Mouse (Mus musculus): Measurements from ENCODE around the gene Gm7358. TPM values are rescaled to one million over a fixed set of nuclear protein-coding genes. Genes with fewer than 3 reads are reported as not detected.
"Not testable (repeated sequence)": the region's sequence is repeated elsewhere in the genome, so short reads cannot be mapped to it uniquely, and the experiment has no call there.

Gm7358 gene
- not detected in 2 replicates for polyA plus RNA-seq (2011; ENCODE audit: insufficient read depth, insufficient read length, low replicate concordance, missing spikeins)

DNA sequence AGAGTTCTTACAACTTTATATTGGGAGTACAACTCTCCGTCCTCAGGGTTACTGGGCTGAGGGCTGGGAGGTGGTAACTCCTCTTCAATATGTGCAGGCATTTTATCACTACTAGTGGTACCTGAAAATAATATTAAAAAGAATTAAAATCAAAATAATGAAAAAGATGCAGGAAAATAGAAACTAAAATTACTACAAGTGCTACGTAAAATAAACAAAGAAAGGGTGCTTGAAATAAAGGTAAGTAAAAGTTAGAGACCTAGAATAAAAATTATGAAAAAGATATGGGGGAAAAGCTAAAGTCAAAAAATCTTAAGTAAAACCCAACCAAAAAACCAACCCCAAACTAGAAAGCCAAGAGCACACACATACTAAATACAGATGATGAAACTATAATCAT is at the start of gene Gm7358:
Gm7358 (minus strand) TSS at position 101 of the 400 bp plus-strand sequence.
- H3K27ac ChIP-seq (ENCODE audit: control insufficient read depth, insufficient read depth, low read depth, low read length, poor library complexity); H3K4me3 ChIP-seq (replicated peaks; ENCODE audit: control insufficient read depth, low read depth, low read length); H3K4me1 ChIP-seq (ENCODE audit: control insufficient read depth, insufficient read depth, low read length): not testable (repeated sequence)
- 100% methylated on average over 1 of the region's 2 CpGs for WGBS

DNA sequence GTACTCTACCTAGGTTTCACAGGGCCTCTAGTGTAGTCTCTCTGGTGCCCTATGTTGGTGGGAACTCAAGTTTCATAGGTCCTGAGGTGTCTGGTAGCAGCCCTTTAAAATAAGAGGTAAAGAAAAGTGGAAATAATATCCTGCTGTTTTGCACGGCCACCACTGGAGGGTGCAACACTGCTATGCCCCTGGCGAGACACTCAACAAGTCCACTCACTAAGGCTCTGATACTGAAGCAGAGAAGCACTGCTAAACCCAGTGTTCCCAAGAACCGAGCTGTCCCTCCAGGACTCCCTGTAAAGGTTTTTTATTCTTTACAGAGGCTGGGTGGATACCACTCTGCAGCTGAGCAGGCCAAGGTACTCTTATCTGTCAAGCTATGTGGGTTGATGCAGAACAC is 43.7 kb upstream of the Gm7358 start:
- not testable (repeated sequence) for H3K27ac ChIP-seq (ENCODE audit: control insufficient read depth, insufficient read depth, low read depth, low read length, poor library complexity); H3K4me3 ChIP-seq (replicated peaks; ENCODE audit: control insufficient read depth, low read depth, low read length); H3K4me1 ChIP-seq (ENCODE audit: control insufficient read depth, insufficient read depth, low read length)
- WGBS: 20% methylated on average over 3 of the region's 3 CpGs

DNA sequence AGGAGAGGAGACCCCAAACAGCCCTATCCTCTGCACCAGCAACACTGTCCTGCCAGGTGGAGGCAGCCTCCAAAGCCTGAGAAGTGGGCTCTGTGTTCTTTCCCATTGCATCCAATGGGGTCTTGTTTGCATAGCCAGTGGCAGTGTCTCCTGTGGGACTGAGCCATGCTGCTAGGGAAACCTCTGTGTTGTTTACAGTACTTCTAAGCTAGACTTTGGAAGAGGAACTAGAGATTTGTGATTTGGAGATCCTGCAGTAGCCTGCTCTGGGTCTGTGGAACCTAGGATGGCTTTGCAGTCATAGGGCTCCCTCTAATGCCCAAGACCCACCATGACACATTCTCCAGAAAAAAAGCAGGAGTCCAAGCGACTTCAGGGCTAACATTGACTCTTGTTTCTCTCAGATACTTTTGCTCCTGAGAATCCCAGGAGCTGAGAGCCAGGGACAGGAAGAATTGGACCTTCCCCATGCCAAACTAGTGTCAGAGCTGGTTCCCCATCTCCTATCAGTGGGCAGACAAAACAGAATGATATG is 42.2 kb upstream of the Gm7358 start:
- not testable (repeated sequence) for H3K27ac ChIP-seq (ENCODE audit: control insufficient read depth, insufficient read depth, low read depth, low read length, poor library complexity); H3K4me3 ChIP-seq (replicated peaks; ENCODE audit: control insufficient read depth, low read depth, low read length); H3K4me1 ChIP-seq (ENCODE audit: control insufficient read depth, insufficient read depth, low read length)
- 4% methylated on average over 1 of the region's 1 CpGs for WGBS

DNA sequence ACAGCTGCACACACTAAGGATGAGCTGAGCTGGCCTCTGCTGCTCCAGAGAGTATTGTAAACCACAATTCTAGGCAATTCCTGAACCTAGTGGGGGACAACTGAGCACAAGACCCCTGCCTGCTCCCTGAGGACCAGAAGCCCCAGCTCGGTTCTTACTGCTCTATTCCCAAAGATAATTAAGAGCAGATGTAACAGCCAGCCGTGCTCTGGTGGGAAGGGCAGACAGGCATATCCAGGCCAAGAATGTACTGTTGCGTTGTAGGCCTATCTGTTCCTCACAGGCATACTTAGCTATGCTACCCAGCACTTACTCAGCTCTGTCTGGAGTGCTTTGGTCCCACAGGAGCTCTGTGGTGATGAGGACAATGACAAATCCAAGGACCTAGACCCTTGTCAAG is 40.6 kb upstream of the Gm7358 start:
- H3K4me3 ChIP-seq (replicated peaks; ENCODE audit: control insufficient read depth, low read depth, low read length); H3K27ac ChIP-seq (ENCODE audit: control insufficient read depth, insufficient read depth, low read depth, low read length, poor library complexity); H3K4me1 ChIP-seq (ENCODE audit: control insufficient read depth, insufficient read depth, low read length): not testable (repeated sequence)
- WGBS: 81% methylated on average over 3 of the region's 3 CpGs

DNA sequence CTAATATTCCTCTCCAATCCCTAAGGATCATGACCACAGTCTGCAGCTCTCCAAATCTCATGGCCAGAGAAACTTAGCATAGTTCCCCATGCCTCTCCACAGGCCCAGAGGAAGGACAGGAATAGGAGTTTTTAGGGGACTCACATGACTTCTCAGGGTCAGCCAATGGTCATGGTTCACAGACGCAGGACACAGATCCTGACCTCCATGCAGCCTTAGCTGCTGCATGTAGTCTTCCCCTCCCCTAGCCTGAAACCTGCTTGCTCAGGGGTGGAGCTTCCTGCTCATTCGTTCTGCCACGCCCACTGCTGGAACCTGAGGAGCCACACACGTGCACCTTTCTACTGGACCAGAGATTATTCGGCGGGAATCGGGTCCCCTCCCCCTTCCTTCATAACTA is 34.8 kb upstream of the Gm7358 start:
- not testable (repeated sequence) for H3K4me3 ChIP-seq (replicated peaks; ENCODE audit: control insufficient read depth, low read depth, low read length); H3K27ac ChIP-seq (ENCODE audit: control insufficient read depth, insufficient read depth, low read depth, low read length, poor library complexity); H3K4me1 ChIP-seq (ENCODE audit: control insufficient read depth, insufficient read depth, low read length)
- 50% methylated on average over 3 of the region's 7 CpGs for WGBS

DNA sequence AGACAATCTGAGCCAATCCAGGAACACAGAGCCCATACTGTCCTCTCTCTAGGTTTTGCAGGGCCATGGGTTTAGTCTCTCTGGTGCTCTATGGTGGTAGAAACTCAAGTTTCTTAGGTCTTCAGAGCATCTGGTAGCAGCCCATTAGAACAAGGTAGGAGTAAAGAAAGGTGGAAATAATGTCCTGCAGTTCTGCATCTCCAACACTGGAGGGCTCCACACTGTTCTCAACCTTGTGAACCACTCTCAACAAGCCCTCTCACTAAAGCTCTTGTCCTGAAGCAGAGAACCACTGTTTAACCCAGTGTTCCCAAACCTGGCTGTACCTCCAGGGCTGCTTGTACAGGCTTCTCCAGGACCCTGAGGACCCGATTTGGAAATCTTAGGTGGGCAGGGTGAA is 27.3 kb upstream of the Gm7358 start:
- not testable (repeated sequence) for H3K4me3 ChIP-seq (replicated peaks; ENCODE audit: control insufficient read depth, low read depth, low read length); H3K4me1 ChIP-seq (ENCODE audit: control insufficient read depth, insufficient read depth, low read length); H3K27ac ChIP-seq (ENCODE audit: control insufficient read depth, insufficient read depth, low read depth, low read length, poor library complexity)
- 11% methylated on average over 1 of the region's 1 CpGs for WGBS

DNA sequence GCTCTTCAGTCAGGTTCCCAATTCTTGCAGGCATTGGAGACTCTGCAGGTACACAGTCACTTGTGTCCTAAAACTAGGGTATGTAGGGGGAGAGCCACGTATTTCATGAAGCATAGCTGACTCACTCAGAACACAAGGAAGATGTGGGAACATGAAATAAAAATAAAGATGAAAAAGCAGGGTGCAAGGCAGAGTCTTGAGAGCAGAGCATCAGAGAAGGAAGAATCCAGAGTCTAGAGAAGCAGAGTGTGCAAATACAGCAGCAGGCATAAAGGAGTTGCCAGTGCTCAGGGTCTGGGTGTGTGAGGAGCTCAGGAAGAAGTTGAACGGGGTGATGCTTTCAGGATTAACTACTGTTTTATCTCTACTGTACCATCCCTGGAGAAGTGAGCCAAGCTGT is 17.5 kb downstream of the Gm7358 start:
- 84% methylated on average over 1 of the region's 2 CpGs for WGBS

DNA sequence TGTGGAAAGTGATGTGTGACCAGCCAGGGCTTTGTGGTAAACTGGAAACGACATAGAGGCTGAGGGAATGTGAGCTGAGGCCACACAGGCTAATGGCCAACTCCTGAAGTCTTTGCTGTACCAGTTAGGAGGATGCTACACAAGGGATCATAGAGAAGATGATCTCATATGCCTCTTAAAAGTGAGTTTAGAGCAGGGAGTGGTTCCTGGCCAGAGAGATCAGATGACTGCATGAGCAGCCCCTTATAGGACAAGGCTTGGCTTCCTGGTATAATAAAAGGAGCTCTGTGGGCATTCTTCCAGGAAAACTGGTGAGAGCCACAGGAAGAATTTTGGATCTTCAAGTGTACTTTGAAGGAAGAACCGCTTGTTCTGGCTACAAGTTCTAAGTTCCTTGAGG is 22.3 kb downstream of the Gm7358 start:
- WGBS: 46% methylated on average over 1 of the region's 2 CpGs
- not testable (repeated sequence) for H3K4me1 ChIP-seq (ENCODE audit: control insufficient read depth, insufficient read depth, low read length); H3K4me3 ChIP-seq (replicated peaks; ENCODE audit: control insufficient read depth, low read depth, low read length); H3K27ac ChIP-seq (ENCODE audit: control insufficient read depth, insufficient read depth, low read depth, low read length, poor library complexity)

More for the DNA sequence above, 17.5 kb downstream of the Gm7358 start:
- not testable (repeated sequence) for H3K27ac ChIP-seq (ENCODE audit: control insufficient read depth, insufficient read depth, low read depth, low read length, poor library complexity); H3K4me1 ChIP-seq (ENCODE audit: control insufficient read depth, insufficient read depth, low read length); H3K4me3 ChIP-seq (replicated peaks; ENCODE audit: control insufficient read depth, low read depth, low read length)

DNA sequence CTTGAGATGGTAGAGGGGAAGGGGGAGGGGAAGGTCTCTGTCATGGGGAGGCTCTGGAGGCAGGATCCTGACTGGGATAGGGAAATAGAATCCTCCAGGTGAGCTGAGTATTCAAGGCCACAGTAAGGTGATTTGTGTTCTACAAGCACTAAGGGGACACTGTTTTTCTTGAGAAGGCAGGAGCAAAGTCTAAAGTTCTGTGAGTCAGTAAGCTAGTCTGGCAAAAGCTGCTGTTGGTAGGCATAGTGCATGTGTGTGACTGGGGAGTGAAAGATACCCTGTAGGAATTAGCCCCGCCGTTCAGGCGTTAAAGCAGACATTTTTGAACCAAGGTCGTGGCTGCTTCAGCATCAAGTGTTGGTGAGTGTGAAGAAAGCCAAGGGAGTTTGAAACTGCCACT is 23.2 kb downstream of the Gm7358 start:
- WGBS: 80% methylated on average over 1 of the region's 4 CpGs
- H3K27ac ChIP-seq (ENCODE audit: control insufficient read depth, insufficient read depth, low read depth, low read length, poor library complexity); H3K4me3 ChIP-seq (replicated peaks; ENCODE audit: control insufficient read depth, low read depth, low read length); H3K4me1 ChIP-seq (ENCODE audit: control insufficient read depth, insufficient read depth, low read length): not testable (repeated sequence)

Other genes with a start within 250 kb of the Gm7358 start
- not detected in 2 replicates for gene Gm7168, start 111.2 kb downstream of the Gm7358 start, polyA plus RNA-seq (2011; ENCODE audit: insufficient read depth, insufficient read length, low replicate concordance, missing spikeins)
- not detected in 2 replicates for gene Gm7356, start 55.8 kb downstream of the Gm7358 start, polyA plus RNA-seq (2011; ENCODE audit: insufficient read depth, insufficient read length, low replicate concordance, missing spikeins)
- 3.7 TPM in 1 of 2 replicates, not detected in the other for gene Dact2, start 144.8 kb upstream of the Gm7358 start, polyA plus RNA-seq (2011; ENCODE audit: insufficient read depth, insufficient read length, low replicate concordance, missing spikeins)
- 1.8 and 2.4 TPM in 2 replicates for gene Smoc2, start 220.0 kb upstream of the Gm7358 start, polyA plus RNA-seq (2011; ENCODE audit: insufficient read depth, insufficient read length, low replicate concordance, missing spikeins)

Data from bone marrow, adult 2 months (tissue).